Mouse (Mus musculus) bone marrow, adult 2 months (tissue): ENCODE results near the gene Myo10.

Source experiments
- CTCF ChIP-seq: fragments of 200-500 bp; IDR thresholded peaks from 2 replicates; pipeline ENCODE4 v1.5.1; 2011; ENCODE audit warnings: low read length, control low read depth; ENCODE audit not compliant: control insufficient read depth, insufficient read depth
- POLR2A ChIP-seq: fragments of 200-500 bp; IDR thresholded peaks from 2 replicates; pipeline ENCODE4 v1.6.1; 2011; ENCODE audit warnings: low read depth, mild to moderate bottlenecking, control low read depth, low read length, borderline replicate concordance; ENCODE audit not compliant: control insufficient read depth

DNA sequence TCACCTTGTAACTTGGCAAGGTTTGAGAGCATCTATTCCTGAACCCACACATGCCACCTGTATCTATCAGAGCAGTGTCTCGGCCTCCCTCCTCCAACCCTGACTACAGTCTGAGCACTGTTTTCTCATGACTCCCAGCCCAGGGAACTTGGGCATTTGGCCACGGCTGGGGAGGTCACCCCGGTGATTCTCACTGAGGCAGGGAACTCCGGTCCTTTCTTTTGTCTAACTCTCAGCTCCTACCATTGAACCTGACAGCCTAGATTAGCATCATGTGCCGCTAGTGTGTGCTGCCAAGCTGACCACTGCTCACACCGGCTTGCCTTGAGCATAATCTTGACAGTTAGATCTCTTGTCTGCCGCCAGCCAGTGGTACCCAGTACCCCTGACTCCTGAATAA is 140.8 kb downstream of the Myo10 start:
- no peak for TF ChIP-seq CTCF
- TF ChIP-seq POLR2A, result no peak
